Mouse (Mus musculus): ENCODE measurements around the gene Fhl2.

DNA sequence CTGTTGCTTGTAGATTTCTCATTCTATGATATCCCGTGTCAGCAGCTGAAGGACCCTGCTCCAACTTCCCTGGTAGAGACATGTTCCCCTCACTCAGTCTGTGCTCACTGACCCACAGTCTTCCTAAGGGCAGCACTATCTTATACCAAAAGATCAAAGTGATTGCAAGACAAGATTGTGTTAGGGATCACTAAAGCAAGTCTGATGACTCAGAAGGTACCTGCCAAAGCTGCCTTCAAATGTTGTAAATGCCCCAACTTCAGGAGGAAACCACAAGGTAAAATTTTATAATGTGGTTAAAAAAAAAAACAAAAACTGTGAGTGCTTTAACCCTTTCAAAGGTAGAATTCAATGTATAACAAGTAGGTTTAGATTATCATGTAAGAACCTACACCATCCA lies 10.4 kb upstream of the Fhl2 start:
- no peak for TF ChIP-seq CTCF (IDR thresholded peaks at IDR 0.05; ENCODE audit: extremely low read depth, insufficient read length, insufficient replicate concordance, low read depth, low read length)
- no peak for TF ChIP-seq POLR2A (IDR thresholded peaks at IDR 0.05; ENCODE audit: low read depth, low read length)

Measured in small intestine, adult 2 months (tissue).